Mouse (Mus musculus): Measurements from ENCODE around the gene Syk.

GRCm38 (mm10) chr13:52550690-52551193 lies 32.2 kb upstream of the Syk start:
- TF ChIP-seq GATA1 (IDR thresholded peaks at IDR 0.05; ENCODE audit: borderline replicate concordance, low read length) (no peak; the same call in 2 of the 3 replicates), FLI1 (IDR thresholded peaks at IDR 0.05; ENCODE audit: low read length) (no peak)

Measured in megakaryocyte, embryonic 14.5 days (primary cell).